Mouse (Mus musculus): ENCODE results near the gene Adam17.

- no peak for TF ChIP-seq CTCF (IDR thresholded peaks at IDR 0.05; ENCODE audit: low read depth)
- TF ChIP-seq EP300 (IDR thresholded peaks at IDR 0.05; ENCODE audit: low read depth): no peak
Measured at GRCm38 (mm10) chr12:21320317-21320716, 53.1 kb downstream of the Adam17 start.
